Mouse (Mus musculus) ES-Bruce4 (cell line): ENCODE measurements around the gene 2210010C04Rik. TPM values are rescaled to one million over a fixed set of nuclear protein-coding genes. Genes with fewer than 3 reads are reported as not detected.

ENCODE experiments used
- H3K27ac ChIP-seq: 2 replicates; pipeline ENCODE4 v1.5.1; 2012; ENCODE audit warnings: low read length, inconsistent platforms; ENCODE audit not compliant: insufficient read depth
- H3K27me3 ChIP-seq: 2 replicates; pipeline ENCODE4 v1.6.1; 2012; ENCODE audit warnings: mild to moderate bottlenecking, low read length, inconsistent platforms; ENCODE audit not compliant: control insufficient read depth, poor library complexity, insufficient read depth, severe bottlenecking
- H3K36me3 ChIP-seq: 2 replicates; pipeline ENCODE4 v1.6.1; 2012; ENCODE audit warnings: inconsistent platforms, mild to moderate bottlenecking, low read length, moderate library complexity; ENCODE audit not compliant: control insufficient read depth, poor library complexity, insufficient read depth, severe bottlenecking
- H3K4me1 ChIP-seq: one replicate; pipeline ENCODE4 v1.8.1; 2011; ENCODE audit warnings: low read length; ENCODE audit not compliant: control insufficient read depth, insufficient read depth
- H3K4me3 ChIP-seq: 2 replicates; pipeline ENCODE4 v1.5.1; 2011; ENCODE audit warnings: low read depth, mild to moderate bottlenecking, low read length
- H3K9ac ChIP-seq: 2 replicates; pipeline ENCODE4 v1.6.1; 2012; ENCODE audit warnings: low read depth, mild to moderate bottlenecking, inconsistent platforms; ENCODE audit not compliant: poor library complexity, severe bottlenecking
- H3K9me3 ChIP-seq: replicated peaks from 2 replicates; pipeline ENCODE4 v1.6.1; 2012; ENCODE audit warnings: mild to moderate bottlenecking, low read length, inconsistent platforms; ENCODE audit not compliant: control insufficient read depth, poor library complexity, insufficient read depth, severe bottlenecking
- CTCF ChIP-seq: IDR thresholded peaks from one replicate; pipeline ENCODE4 v1.8.1; 2011; ENCODE audit warnings: low read depth, low read length
- EP300 ChIP-seq: IDR thresholded peaks from 2 replicates; pipeline ENCODE4 v1.6.1; 2011; ENCODE audit warnings: low read depth, low read length; ENCODE audit not compliant: insufficient read depth
- POLR2A ChIP-seq: IDR thresholded peaks from one replicate; pipeline ENCODE4 v1.8.1; 2011; ENCODE audit warnings: low read length; ENCODE audit not compliant: insufficient read depth
- polyA plus RNA-seq: library from polyadenylated mRNA; stranded (reverse); fragments of >200 nt; gene quantifications from 2 replicates; pipeline ENCODE4 v1.2.4, GENCODE M21; 2011; ENCODE audit warnings: low read depth; ENCODE audit not compliant: missing spikeins, insufficient read depth, insufficient read length

2210010C04Rik gene
- polyA plus RNA-seq, 1 experiment: not detected

DNA sequence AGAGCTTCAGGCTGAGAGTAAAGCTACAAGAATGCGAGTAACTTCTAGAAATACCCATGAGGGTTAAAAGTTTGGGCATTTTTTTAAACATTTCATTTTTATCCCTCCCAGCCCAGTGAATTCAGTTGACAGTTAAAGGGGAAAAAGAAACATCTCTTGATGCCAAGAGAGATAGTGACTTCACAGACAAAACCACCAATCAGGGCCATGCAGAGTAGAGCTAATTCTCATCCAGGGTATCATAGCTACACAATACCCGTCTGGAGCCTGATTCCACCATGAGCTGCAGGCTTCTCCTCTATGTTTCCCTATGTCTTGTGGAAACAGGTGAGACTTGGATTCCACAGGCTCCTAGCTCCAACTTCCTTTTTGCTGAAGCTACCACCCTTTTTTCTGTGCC is 26.8 kb upstream of the 2210010C04Rik start:
- no peak for TF ChIP-seq CTCF
- no peak for TF ChIP-seq EP300
- Histone ChIP-seq H3K4me1 (no peaks in the 10 kb centered on the region), H3K27ac (no peak overlapping the region), H3K9ac (no peak overlapping the region), H3K27me3 (peaks cover 1% of the 10 kb centered on the region; the same call in 1 of the 2 replicates), H3K4me3 (no peak overlapping the region), H3K9me3 (no peaks in the 10 kb centered on the region), H3K36me3 (no peaks in the 10 kb centered on the region)

GRCm38 (mm10) chr6:41061085-41061484 is 25.8 kb upstream of the 2210010C04Rik start:
- H3K9me3 ChIP-seq: no peaks in the 10 kb centered on the region
- no peak overlapping the region for H3K4me3 ChIP-seq
- H3K27me3 ChIP-seq: peaks cover 1% of the 10 kb centered on the region; the same call in 1 of the 2 replicates
- no peaks in the 10 kb centered on the region for H3K36me3 ChIP-seq
- H3K27ac ChIP-seq: no peak overlapping the region
- no peaks in the 10 kb centered on the region for H3K4me1 ChIP-seq
- TF ChIP-seq EP300 (no peak), CTCF (peak; percentile 12)
- H3K9ac ChIP-seq: no peak overlapping the region

DNA sequence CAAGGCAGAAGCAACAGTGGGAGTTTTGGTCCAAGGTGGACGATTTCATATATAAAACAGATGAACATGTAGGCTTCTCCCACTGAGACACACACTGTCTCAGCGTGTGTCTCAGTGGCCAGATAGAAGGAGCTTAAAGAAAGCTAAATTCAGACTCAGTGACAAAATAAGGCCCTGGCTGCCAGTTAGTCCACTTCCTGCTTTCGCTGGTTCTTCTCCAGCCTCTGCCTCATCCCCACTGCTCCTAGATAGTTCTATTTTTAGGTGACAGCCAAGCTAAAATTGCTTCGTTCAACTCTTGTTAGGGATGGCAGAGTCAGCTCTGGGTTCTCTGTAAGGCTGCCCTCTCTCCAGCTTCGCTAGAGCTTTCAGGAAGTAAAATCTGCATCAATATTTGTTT is 22.3 kb upstream of the 2210010C04Rik start:
- H3K9ac ChIP-seq: no peak overlapping the region
- H3K4me3 ChIP-seq: no peak overlapping the region
- H3K36me3 ChIP-seq: no peaks in the 10 kb centered on the region
- no peak overlapping the region for H3K27ac ChIP-seq
- no peaks in the 10 kb centered on the region for H3K4me1 ChIP-seq
- no peaks in the 10 kb centered on the region for H3K9me3 ChIP-seq
- H3K27me3 ChIP-seq: no peaks in the 10 kb centered on the region
- TF ChIP-seq EP300 (no peak), POLR2A (no peak), CTCF (no peak)

GRCm38 (mm10) chr6:41055581-41055980 is 20.3 kb upstream of the 2210010C04Rik start:
- no peak overlapping the region for H3K27ac ChIP-seq
- H3K4me3 ChIP-seq: no peak overlapping the region
- H3K4me1 ChIP-seq: no peaks in the 10 kb centered on the region
- H3K9ac ChIP-seq: no peak overlapping the region
- H3K36me3 ChIP-seq: no peaks in the 10 kb centered on the region
- H3K27me3 ChIP-seq: no peaks in the 10 kb centered on the region
- no peak for TF ChIP-seq EP300
- peak; percentile 14 for TF ChIP-seq CTCF
- no peaks in the 10 kb centered on the region for H3K9me3 ChIP-seq

DNA sequence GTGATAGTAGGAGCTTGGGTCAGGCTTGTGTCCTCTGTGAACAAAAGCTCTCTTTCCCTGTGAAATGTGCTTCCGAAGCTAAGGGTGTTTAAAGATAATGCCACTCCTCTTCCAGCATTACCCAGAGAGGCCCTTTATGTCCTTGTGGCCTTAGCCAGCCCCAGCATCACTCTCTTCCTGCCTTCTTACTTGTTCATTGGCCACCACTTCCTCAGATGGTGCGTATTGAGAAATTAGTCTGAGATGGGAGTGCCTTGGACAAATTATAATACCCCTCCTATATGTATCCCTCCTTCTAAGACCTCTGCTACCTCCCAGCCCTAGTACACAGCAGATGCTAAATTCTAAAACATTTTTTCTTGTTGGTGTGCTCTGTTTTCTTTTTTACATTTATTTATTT is 19.1 kb upstream of the 2210010C04Rik start:
- H3K27ac ChIP-seq: no peak overlapping the region
- TF ChIP-seq CTCF (no peak), EP300 (no peak), POLR2A (no peak)
- H3K36me3 ChIP-seq: no peaks in the 10 kb centered on the region
- H3K4me1 ChIP-seq: no peaks in the 10 kb centered on the region
- no peak overlapping the region for H3K4me3 ChIP-seq
- H3K9ac ChIP-seq: no peak overlapping the region
- H3K9me3 ChIP-seq: no peaks in the 10 kb centered on the region
- no peaks in the 10 kb centered on the region for H3K27me3 ChIP-seq

GRCm38 (mm10) chr6:41051824-41052223 is 16.5 kb upstream of the 2210010C04Rik start:
- Histone ChIP-seq H3K27ac (no peak overlapping the region), H3K4me1 (no peaks in the 10 kb centered on the region), H3K9ac (no peak overlapping the region), H3K36me3 (no peaks in the 10 kb centered on the region), H3K27me3 (no peaks in the 10 kb centered on the region), H3K9me3 (no peaks in the 10 kb centered on the region), H3K4me3 (no peak overlapping the region)
- no peak for TF ChIP-seq POLR2A
- no peak for TF ChIP-seq CTCF
- TF ChIP-seq EP300: no peak

- Histone ChIP-seq H3K4me1 (no peaks in the 10 kb centered on the region), H3K27me3 (no peaks in the 10 kb centered on the region), H3K9me3 (no peaks in the 10 kb centered on the region), H3K27ac (no peak overlapping the region), H3K9ac (no peak overlapping the region), H3K36me3 (no peaks in the 10 kb centered on the region), H3K4me3 (no peak overlapping the region)
- TF ChIP-seq POLR2A (no peak), CTCF (no peak), EP300 (no peak)
Observed at GRCm38 (mm10) chr6:41048602-41049001, 13.3 kb upstream of the 2210010C04Rik start.
